Mouse (Mus musculus) thymus, postnatal 25 days (tissue): ENCODE measurements at regions not wholly inside any gene's neighbourhood (a gene's known extent, or its start where the extent isn't known, plus 50 kb on each side); places are given as distances from the start of the nearest gene placed in this dataset.
A peak's percentile ranks its signal among the peaks of the same experiment; 100 is the strongest.

Experiments used
- DNase-seq: peaks from one replicate; pipeline ENCODE4 v3.0.0; 2022

GRCm38 (mm10) chr15:6218087-6218486, 81.5 kb upstream of the Dab2 start:
- DNase-seq = no peak

GRCm38 (mm10) chr15:6225227-6225626, 74.4 kb upstream of the Dab2 start:
- DNase-seq = no peak

- no peak for DNase-seq
These were observed 69.0 kb upstream of the Dab2 start for GRCm38 (mm10) chr15:6230618-6231017.

- DNase-seq = no peak
These were observed 68.1 kb upstream of the Dab2 start for GRCm38 (mm10) chr15:6231308-6232103.

- DNase-seq = no peak
These were observed 66.0 kb upstream of the Dab2 start for GRCm38 (mm10) chr15:6233621-6234020.

- no peak for DNase-seq
These were observed 63.0 kb upstream of the Dab2 start for GRCm38 (mm10) chr15:6236583-6236982.

- no peak for DNase-seq
These were observed 61.9 kb upstream of the Dab2 start for GRCm38 (mm10) chr15:6237726-6238125.

- peak; percentile 68 for DNase-seq
These were observed 61.5 kb upstream of the Dab2 start for GRCm38 (mm10) chr15:6238133-6238532.

- DNase-seq = no peak
These were observed 60.8 kb upstream of the Dab2 start for GRCm38 (mm10) chr15:6238755-6239154.

- no peak for DNase-seq
These were observed 57.5 kb upstream of the Dab2 start for GRCm38 (mm10) chr15:6242132-6242531.

- no peak for DNase-seq
These were observed 55.2 kb upstream of the Dab2 start for GRCm38 (mm10) chr15:6244401-6244800.

GRCm38 (mm10) chr15:6245950-6246894, 53.4 kb upstream of the Dab2 start:
- no peak for DNase-seq

- DNase-seq = no peak
These were observed 51.1 kb upstream of the Dab2 start for GRCm38 (mm10) chr15:6248470-6248869.
